Comparison of ENCODE assay signal across 8 mouse cellular contexts in the genomic region with DNA sequence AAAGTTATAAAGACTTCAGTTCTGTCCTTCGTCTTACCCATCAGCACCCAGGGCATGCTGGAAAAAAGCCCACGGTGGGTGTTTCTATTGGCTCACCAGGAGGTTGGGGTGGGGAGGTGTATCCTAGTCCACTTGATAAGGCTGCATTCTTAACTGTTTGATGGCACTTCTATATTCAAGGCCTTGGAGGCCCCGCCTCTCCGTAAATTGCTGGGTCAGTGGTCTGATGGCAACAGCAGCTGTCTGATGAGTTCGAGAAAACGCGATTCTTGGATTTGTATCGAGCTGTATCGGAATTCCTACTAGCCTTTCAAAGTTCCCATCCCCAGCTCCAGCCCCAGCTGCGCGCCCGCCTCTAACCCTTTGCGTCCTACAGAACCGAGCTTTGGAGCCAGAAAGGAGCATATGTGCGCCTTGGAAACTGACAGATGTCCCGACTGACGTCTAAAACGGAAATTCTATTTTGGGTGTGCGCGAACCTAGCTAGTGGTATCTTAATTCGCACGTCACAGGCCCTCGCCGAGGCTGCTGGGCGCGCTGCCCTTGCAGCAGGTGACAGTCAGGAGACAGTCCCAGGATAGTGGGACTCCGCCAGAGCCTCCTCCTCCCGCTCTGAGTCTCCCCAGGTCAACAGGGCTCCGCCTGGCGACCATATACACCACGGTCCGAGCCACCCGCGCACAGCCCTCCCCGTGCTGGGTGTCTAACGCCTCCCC. TPM values are rescaled to one million over a fixed set of nuclear protein-coding genes. Genes with fewer than 3 reads are reported as not detected.
DNase-seq lines count a peak whose midpoint lies in the region; ATAC-seq and TF ChIP-seq lines count a peak whose summit lies in the region.

No protein-coding gene starts in this region.

- peaks cover 4% of the 10 kb centered on the region; the same call in 1 of the 2 replicates for H3K36me3 ChIP-seq in spleen, adult 2 months (ENCODE audit: control insufficient read depth, insufficient read depth, low read length)
- no peaks in the 10 kb centered on the region for H3K36me3 ChIP-seq in intestine, embryonic 15.5 days
- H3K36me3 ChIP-seq in megakaryocyte, embryonic 14.5 days (replicated peaks; ENCODE audit: low read length) = peaks cover 24% of the 10 kb centered on the region
- peaks cover 5% of the 10 kb centered on the region; the same call in 1 of the 2 replicates for H3K36me3 ChIP-seq in small intestine, adult 2 months (ENCODE audit: control insufficient read depth, insufficient read depth, low read length)

- H3K4me1 ChIP-seq in spleen, adult 2 months (ENCODE audit: control insufficient read depth, insufficient read depth, insufficient read length) = peaks cover 4% of the 10 kb centered on the region; the same call in 1 of the 2 replicates
- peaks cover 12% of the 10 kb centered on the region for H3K4me1 ChIP-seq in intestine, embryonic 15.5 days (replicated peaks)
- H3K4me1 ChIP-seq in megakaryocyte, embryonic 14.5 days = peaks cover 28% of the 10 kb centered on the region
- H3K4me1 ChIP-seq in small intestine, adult 2 months (ENCODE audit: control insufficient read depth, insufficient read depth, insufficient read length, low read length) = peaks cover 3% of the 10 kb centered on the region; the same call in 1 of the 2 replicates

- H3K9ac ChIP-seq in intestine, embryonic 15.5 days = peak overlapping the region; percentile 83

- H3K4me2 ChIP-seq in intestine, embryonic 15.5 days (replicated peaks) = peak overlapping the region; percentile 86

- peak in 1 of 2 experiments; percentile 42 for DNase-seq in spleen, adult 2 months (ENCODE audit: low read depth in 1 of 2, low spot score in 2 of 2)
- DNase-seq in spleen, adult 18-20 months = no peak
- DNase-seq in embryo, embryonic 10.5 days (ENCODE audit: low spot score) = peak; percentile 64
- peak; percentile 83 for DNase-seq in gastrocnemius, postnatal 14 days
- DNase-seq in left cerebral cortex, postnatal 14 days (ENCODE audit: low spot score in 2 of 2) = peak; percentile 79 to 85

- peak; percentile 3; the same call in 1 of the 2 replicates for TF ChIP-seq CTCF in spleen, adult 2 months (IDR thresholded peaks at IDR 0.05; ENCODE audit: extremely low read depth, insufficient read depth, insufficient read length, insufficient replicate concordance)
- peak; percentile 18; the same call in 1 of the 2 replicates for TF ChIP-seq CTCF in small intestine, adult 2 months (IDR thresholded peaks at IDR 0.05; ENCODE audit: extremely low read depth, insufficient read length, insufficient replicate concordance, low read depth, low read length)

- ATAC-seq in intestine, embryonic 15.5 days = peak; percentile 91

- WGBS in spleen, adult 2 months = 3% methylated on average over 36 of the region's 36 CpGs
- 2% methylated on average over 36 of the region's 36 CpGs for WGBS in intestine, embryonic 15.5 days
- under 1% methylated on average over 36 of the region's 36 CpGs for WGBS in small intestine, adult 2 months

- TF ChIP-seq POLR2A in spleen, adult 2 months (IDR thresholded peaks at IDR 0.05; ENCODE audit: low read depth, low read length) = no peak
- TF ChIP-seq POLR2A in small intestine, adult 2 months (IDR thresholded peaks at IDR 0.05; ENCODE audit: low read depth, low read length) = no peak

- H3K27me3 ChIP-seq in spleen, adult 2 months (ENCODE audit: control insufficient read depth, insufficient read depth, low read length) = no peaks in the 10 kb centered on the region
- H3K27me3 ChIP-seq in intestine, embryonic 15.5 days (replicated peaks) = no peaks in the 10 kb centered on the region
- peaks cover 15% of the 10 kb centered on the region for H3K27me3 ChIP-seq in megakaryocyte, embryonic 14.5 days (replicated peaks)
- no peaks in the 10 kb centered on the region for H3K27me3 ChIP-seq in small intestine, adult 2 months (ENCODE audit: control insufficient read depth, insufficient read depth, low read length)

- intact Hi-C loops in gastrocnemius, postnatal 14 days (cut with DNase I; ENCODE audit: low total_unique reads) = no loop called here
- intact Hi-C loops in left cerebral cortex, postnatal 14 days (cut with DNase I) = loop anchor here (5.0 kb wide), 1 partner anchor 74 kb away; no protein-coding TSS in a partner anchor

- peak overlapping the region; percentile 83 for H3K4me3 ChIP-seq in spleen, adult 2 months (ENCODE audit: extremely low read depth, insufficient read depth, insufficient read length)
- peak overlapping the region; percentile 75 for H3K4me3 ChIP-seq in intestine, embryonic 15.5 days (replicated peaks)
- H3K4me3 ChIP-seq in megakaryocyte, embryonic 14.5 days (replicated peaks) = peak overlapping the region; percentile 97
- peak overlapping the region; percentile 85 for H3K4me3 ChIP-seq in small intestine, adult 2 months (ENCODE audit: low read depth, low read length)

- no peaks in the 10 kb centered on the region for H3K9me3 ChIP-seq in intestine, embryonic 15.5 days
- peaks cover 14% of the 10 kb centered on the region for H3K9me3 ChIP-seq in megakaryocyte, embryonic 14.5 days

- H3K27ac ChIP-seq in spleen, adult 2 months (ENCODE audit: insufficient read depth, low read length) = peak overlapping the region; percentile 72
- H3K27ac ChIP-seq in intestine, embryonic 15.5 days = peak overlapping the region; percentile 90
- peak overlapping the region; percentile 79 for H3K27ac ChIP-seq in small intestine, adult 2 months (ENCODE audit: insufficient read depth, low read depth, low read length)

RNA-seq across cellular contexts. Expression of gene Cdpf1, which starts 0.5 kb away (rescaled TPM):
- polyA plus RNA-seq in spleen, adult 2 months (2012; rRNA removed) = 21.8 and 24.3 TPM in 2 replicates
- total RNA-seq in gastrocnemius, postnatal 14 days (2021) = 10 to 100 TPM; 30.6 to 32.4 TPM
- 48.8 and 59.4 TPM in 2 replicates for polyA plus RNA-seq in intestine, embryonic 15.5 days (2015; fragmentation: Nextera tagmentation; extraction: Ambion mirVana)
- total RNA-seq in left cerebral cortex, postnatal 14 days (2021) = 10 to 100 TPM; 21.7 to 22.2 TPM
- polyA plus RNA-seq in megakaryocyte, embryonic 14.5 days (2012; ENCODE audit: insufficient read depth, low replicate concordance) = 3.1 and 16.3 TPM in 2 replicates
- polyA plus RNA-seq in small intestine, adult 2 months (2012; rRNA removed) = 21.4 and 27.4 TPM in 2 replicates

RNA-seq across cellular contexts. Expression of gene Pkdrej, which starts 10.6 kb away (rescaled TPM):
- 0.01 and 0.02 TPM in 2 replicates for polyA plus RNA-seq in spleen, adult 2 months (2012; rRNA removed)
- under 1 TPM; 0.23 to 0.31 TPM for total RNA-seq in gastrocnemius, postnatal 14 days (2021)
- polyA plus RNA-seq in intestine, embryonic 15.5 days (2015; fragmentation: Nextera tagmentation; extraction: Ambion mirVana) = 0.20 and 0.24 TPM in 2 replicates
- under 1 TPM; 0.34 to 0.51 TPM for total RNA-seq in left cerebral cortex, postnatal 14 days (2021)
- polyA plus RNA-seq in megakaryocyte, embryonic 14.5 days (2012; ENCODE audit: insufficient read depth, low replicate concordance) = not detected in 2 replicates
- 0.05 and 0.09 TPM in 2 replicates for polyA plus RNA-seq in small intestine, adult 2 months (2012; rRNA removed)

RNA-seq across cellular contexts. Expression of gene Ttc38, which starts 21.1 kb away (rescaled TPM):
- polyA plus RNA-seq in spleen, adult 2 months (2012; rRNA removed) = 4.9 and 5.3 TPM in 2 replicates
- 1 to 10 TPM; 4.4 to 5.1 TPM for total RNA-seq in gastrocnemius, postnatal 14 days (2021)
- 8.5 and 10.0 TPM in 2 replicates for polyA plus RNA-seq in intestine, embryonic 15.5 days (2015; fragmentation: Nextera tagmentation; extraction: Ambion mirVana)
- total RNA-seq in left cerebral cortex, postnatal 14 days (2021) = 1 to 10 TPM; 4.6 to 4.7 TPM
- 0.94 and 1.5 TPM in 2 replicates for polyA plus RNA-seq in megakaryocyte, embryonic 14.5 days (2012; ENCODE audit: insufficient read depth, low replicate concordance)
- polyA plus RNA-seq in small intestine, adult 2 months (2012; rRNA removed) = 4.4 and 8.1 TPM in 2 replicates

RNA-seq across cellular contexts. Expression of gene Gtse1, which starts 48.6 kb away (rescaled TPM):
- 5.2 and 9.5 TPM in 2 replicates for polyA plus RNA-seq in spleen, adult 2 months (2012; rRNA removed)
- total RNA-seq in gastrocnemius, postnatal 14 days (2021) = 1 to 10 TPM; 1.0 to 1.4 TPM
- polyA plus RNA-seq in intestine, embryonic 15.5 days (2015; fragmentation: Nextera tagmentation; extraction: Ambion mirVana) = 22.8 and 23.5 TPM in 2 replicates
- under 1 TPM; 0.76 to 0.90 TPM for total RNA-seq in left cerebral cortex, postnatal 14 days (2021)
- 41.7 and 80.9 TPM in 2 replicates for polyA plus RNA-seq in megakaryocyte, embryonic 14.5 days (2012; ENCODE audit: insufficient read depth, low replicate concordance)
- 3.6 and 7.1 TPM in 2 replicates for polyA plus RNA-seq in small intestine, adult 2 months (2012; rRNA removed)

Comparison
In these comparisons a context has a peak if more than half of its experiments do, and no peak if none do; other contexts are left out.
1. DNase-seq: peak in embryo, embryonic 10.5 days (single experiment), gastrocnemius, postnatal 14 days (single experiment) and left cerebral cortex, postnatal 14 days (2 of 2); none in spleen, adult 18-20 months (0 of 2).
2. Peak in every context shown above with its lines, with median percentiles within 50 percentile points of each other: H3K27ac ChIP-seq and H3K4me3 ChIP-seq.